Mouse (Mus musculus) hindbrain, embryonic 14.5 days (tissue): ENCODE measurements around the gene Mmp24. TPM values are rescaled to one million over a fixed set of nuclear protein-coding genes. Genes with fewer than 3 reads are reported as not detected.
"Not testable (repeated sequence)": the region's sequence is repeated elsewhere in the genome, so short reads cannot be mapped to it uniquely, and the experiment has no call there.

Source experiments
- ATAC-seq: fragments of 200-750 bp; cut with Nextera tagmentation; 2 replicates; pipeline ENCODE4 v1.8.0; 2017; ENCODE audit warnings: moderate number of reproducible peaks, mild to moderate bottlenecking, moderate TSS enrichment, moderate library complexity; ENCODE audit not compliant: low FRiP score
- DNase-seq: peaks from one replicate; pipeline ENCODE4 v3.0.0-alpha.2; 2015; ENCODE audit warnings: low spot score
- H3K27ac ChIP-seq: fragments of 300-500 bp; sonication (generic); 2 replicates; pipeline ENCODE4 v1.5.1; 2014; ENCODE audit warnings: mild to moderate bottlenecking, moderate library complexity
- H3K27me3 ChIP-seq: fragments of 300-500 bp; sonication (generic); 2 replicates; pipeline ENCODE4 v1.6.1; 2014; ENCODE audit warnings: mild to moderate bottlenecking, low read length, mixed read lengths; ENCODE audit not compliant: control insufficient read depth, insufficient read depth
- H3K36me3 ChIP-seq: fragments of 300-500 bp; sonication (generic); replicated peaks from 2 replicates; pipeline ENCODE4 v1.6.1; 2014; ENCODE audit not compliant: control insufficient read depth, insufficient read depth
- H3K4me1 ChIP-seq: fragments of 300-500 bp; sonication (generic); replicated peaks from 2 replicates; pipeline ENCODE4 v1.6.1; 2014; ENCODE audit warnings: antibody characterized with exemption, low read length, mixed read lengths; ENCODE audit not compliant: control insufficient read depth, insufficient read depth
- H3K4me2 ChIP-seq: fragments of 300-500 bp; sonication (generic); replicated peaks from 2 replicates; pipeline ENCODE4 v1.6.1; 2014; ENCODE audit warnings: mild to moderate bottlenecking, moderate library complexity
- H3K4me3 ChIP-seq: fragments of 300-500 bp; sonication (generic); replicated peaks from 2 replicates; pipeline ENCODE4 v1.5.1; 2014; ENCODE audit warnings: mild to moderate bottlenecking, low read length
- H3K9ac ChIP-seq: fragments of 300-500 bp; sonication (generic); 2 replicates; pipeline ENCODE4 v1.6.1; 2014
- H3K9me3 ChIP-seq: fragments of 300-500 bp; sonication (generic); 2 replicates; pipeline ENCODE4 v1.6.1; 2016; ENCODE audit warnings: low read length; ENCODE audit not compliant: control insufficient read depth
- WGBS: fragments of 180-500 bp; shearing (Covaris S2); extraction: QIAGEN DNeasy Blood & Tissue Kit; methylation state at CpG from one replicate; pipeline ENCODE4 v1.1.7; 2014; 5-methylcytosine and 5-hydroxymethylcytosine counted together
- polyA plus RNA-seq: library from polyadenylated mRNA; unstranded; fragments of >200 nt; fragmentation: Nextera tagmentation; extraction: Ambion mirVana; gene quantifications from 2 replicates; pipeline ENCODE4 v1.2.1, GENCODE M21; 2014

Gene Mmp24
- polyA plus RNA-seq, 1 experiment from 2014 or later = 17.9 TPM

GRCm38 (mm10) chr2:155819392-155819448 lies 44.1 kb downstream of the Mmp24 start, which contains the start of gene BC029722:
Gene BC029722, minus strand, starts transcription at chr2:155819426.
- peaks cover 16% of the 10 kb centered on the region for H3K4me1 ChIP-seq
- no peaks in the 10 kb centered on the region for H3K9me3 ChIP-seq
- H3K9ac ChIP-seq = peak within 1 kb of the TSS; percentile 86
- H3K27ac ChIP-seq = peak within 1 kb of the TSS; percentile 87
- H3K36me3 ChIP-seq = peaks cover 78% of the 10 kb centered on the region
- H3K27me3 ChIP-seq = no peaks in the 10 kb centered on the region
- peak within 1 kb of the TSS; percentile 56 for H3K4me3 ChIP-seq
- DNase-seq (no peak), ATAC-seq (no peak)
- H3K4me2 ChIP-seq = peak within 1 kb of the TSS; percentile 92

GRCm38 (mm10) chr2:155819449-155820251 lies 44.5 kb downstream of the Mmp24 start:
- Histone ChIP-seq H3K27ac (peak overlapping the region; percentile 87), H3K36me3 (peaks cover 74% of the 10 kb centered on the region), H3K4me1 (peaks cover 16% of the 10 kb centered on the region), H3K4me3 (peak overlapping the region; percentile 56), H3K9ac (peak overlapping the region; percentile 86), H3K4me2 (peak overlapping the region; percentile 92), H3K27me3 (no peaks in the 10 kb centered on the region), H3K9me3 (no peaks in the 10 kb centered on the region)
- no peak for DNase-seq
- ATAC-seq = peak; percentile 19; the same call in 1 of the 2 replicates
- 57% methylated on average over 6 of the region's 6 CpGs for WGBS

GRCm38 (mm10) chr2:155820779-155821178 lies 45.6 kb downstream of the Mmp24 start:
- Histone ChIP-seq H3K36me3 (peaks cover 63% of the 10 kb centered on the region), H3K4me2 (no peak overlapping the region), H3K27me3 (no peaks in the 10 kb centered on the region), H3K4me1 (peaks cover 18% of the 10 kb centered on the region), H3K9ac (no peak overlapping the region), H3K27ac (no peak overlapping the region), H3K4me3 (no peak overlapping the region), H3K9me3 (no peaks in the 10 kb centered on the region)
- no peak for ATAC-seq
- WGBS = 91% methylated on average over 5 of the region's 5 CpGs
- no peak for DNase-seq

- Histone ChIP-seq H3K27me3 (no peaks in the 10 kb centered on the region), H3K9me3 (no peaks in the 10 kb centered on the region), H3K4me3 (no peak overlapping the region), H3K36me3 (peaks cover 48% of the 10 kb centered on the region), H3K9ac (no peak overlapping the region), H3K27ac (no peak overlapping the region), H3K4me2 (no peak overlapping the region), H3K4me1 (peaks cover 19% of the 10 kb centered on the region)
- WGBS = over 99% methylated on average over 8 of the region's 8 CpGs
- DNase-seq (no peak), ATAC-seq (no peak)
These were observed 48.6 kb downstream of the Mmp24 start for GRCm38 (mm10) chr2:155823722-155824121.

GRCm38 (mm10) chr2:155825904-155826629 lies 50.9 kb downstream of the Mmp24 start:
- ATAC-seq (0 out of 2 replicates have a peak, but pooled peaks have one; percentile 7), DNase-seq (no peak)
- 3% methylated on average over 52 of the region's 52 CpGs for WGBS
- peaks cover 32% of the 10 kb centered on the region for H3K36me3 ChIP-seq
- peak overlapping the region; percentile 65 for H3K27ac ChIP-seq
- peak overlapping the region; percentile 86 for H3K4me2 ChIP-seq
- peaks cover 14% of the 10 kb centered on the region for H3K4me1 ChIP-seq
- H3K9me3 ChIP-seq = no peaks in the 10 kb centered on the region
- H3K27me3 ChIP-seq = no peaks in the 10 kb centered on the region
- H3K4me3 ChIP-seq = peak overlapping the region; percentile 76
- H3K9ac ChIP-seq = peak overlapping the region; percentile 64

GRCm38 (mm10) chr2:155826630-155827424 lies 51.7 kb downstream of the Mmp24 start, which contains the start of gene Eif6:
Gene Eif6, minus strand, starts transcription at chr2:155826925.
- Histone ChIP-seq H3K4me1 (peaks cover 14% of the 10 kb centered on the region), H3K9me3 (no peaks in the 10 kb centered on the region), H3K36me3 (peaks cover 24% of the 10 kb centered on the region), H3K9ac (peak within 1 kb of the TSS; percentile 64), H3K4me2 (peak within 1 kb of the TSS; percentile 86), H3K27ac (peak within 1 kb of the TSS; percentile 87), H3K4me3 (peak within 1 kb of the TSS; percentile 76), H3K27me3 (no peaks in the 10 kb centered on the region)
- peak; percentile 91 for DNase-seq
- ATAC-seq = peak; percentile 92
- 2% methylated on average over 27 of the region's 27 CpGs for WGBS

GRCm38 (mm10) chr2:155830841-155831240 lies 55.7 kb downstream of the Mmp24 start:
- no peak overlapping the region for H3K4me2 ChIP-seq
- H3K9me3 ChIP-seq = no peaks in the 10 kb centered on the region
- no peak overlapping the region for H3K27ac ChIP-seq
- no peak overlapping the region for H3K4me3 ChIP-seq
- H3K36me3 ChIP-seq = no peaks in the 10 kb centered on the region
- no peaks in the 10 kb centered on the region for H3K27me3 ChIP-seq
- WGBS = 93% methylated on average over 8 of the region's 8 CpGs
- H3K9ac ChIP-seq = no peak overlapping the region
- H3K4me1 ChIP-seq = peaks cover 11% of the 10 kb centered on the region
- DNase-seq = no peak
- ATAC-seq = no peak

GRCm38 (mm10) chr2:155831302-155831701 lies 56.2 kb downstream of the Mmp24 start:
- Histone ChIP-seq H3K9ac (no peak overlapping the region), H3K27ac (no peak overlapping the region), H3K9me3 (no peaks in the 10 kb centered on the region), H3K4me3 (no peak overlapping the region), H3K36me3 (no peaks in the 10 kb centered on the region), H3K4me2 (no peak overlapping the region), H3K27me3 (no peaks in the 10 kb centered on the region), H3K4me1 (peaks cover 10% of the 10 kb centered on the region)
- no peak for ATAC-seq
- DNase-seq = no peak
- 75% methylated on average over 9 of the region's 9 CpGs for WGBS

- not testable (repeated sequence) for DNase-seq, H3K36me3 ChIP-seq, H3K4me1 ChIP-seq, H3K9ac ChIP-seq, H3K4me2 ChIP-seq, H3K27ac ChIP-seq, ATAC-seq, H3K9me3 ChIP-seq, H3K27me3 ChIP-seq, H3K4me3 ChIP-seq
- 74% methylated on average over 1 of the region's 1 CpGs for WGBS
These were observed 56.9 kb downstream of the Mmp24 start for GRCm38 (mm10) chr2:155832087-155832486.
